Mouse (Mus musculus): ENCODE measurements around the gene Ttll13.

The Ttll13 gene

DNA sequence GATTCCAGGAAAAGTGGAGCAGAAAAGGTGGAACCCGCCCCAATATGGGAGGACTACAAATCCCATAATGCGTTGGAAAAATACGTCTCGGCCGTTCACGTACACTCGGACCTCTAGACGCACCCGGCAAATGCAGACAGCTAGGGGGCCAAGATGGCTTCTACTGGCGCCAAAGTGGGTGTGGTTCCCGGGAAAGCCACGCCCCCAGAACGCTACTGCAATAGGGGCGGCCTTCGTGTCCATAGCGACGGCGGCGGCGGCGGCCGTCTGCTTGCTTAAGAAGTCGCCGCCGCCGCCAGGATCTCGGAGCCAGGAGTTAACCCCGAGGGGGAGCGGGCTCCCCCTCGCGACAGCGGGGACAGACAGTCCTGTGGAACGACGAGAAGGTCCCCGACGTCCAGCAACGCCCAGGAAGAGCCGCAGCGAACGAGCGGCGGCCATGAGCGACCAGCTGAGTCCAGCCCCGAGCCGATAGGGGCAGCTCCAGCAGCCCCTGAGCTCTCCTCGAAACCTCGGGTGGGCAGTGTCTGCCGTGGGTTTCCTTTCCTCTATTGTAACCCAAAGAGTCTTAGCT, at the start of gene Ttll13:
Gene Ttll13, plus strand, starts transcription at position 229 of the 574 bp plus-strand sequence.
- peak; percentile 98 for DNase-seq

GRCm38 (mm10) chr7:80197371-80197770, 48.8 kb upstream of the Ttll13 start:
- DNase-seq = no peak

- DNase-seq = peak; percentile 83
These were observed 48.0 kb upstream of the Ttll13 start for GRCm38 (mm10) chr7:80197941-80198778.

GRCm38 (mm10) chr7:80198863-80199262, 47.3 kb upstream of the Ttll13 start:
- DNase-seq = no peak

DNA sequence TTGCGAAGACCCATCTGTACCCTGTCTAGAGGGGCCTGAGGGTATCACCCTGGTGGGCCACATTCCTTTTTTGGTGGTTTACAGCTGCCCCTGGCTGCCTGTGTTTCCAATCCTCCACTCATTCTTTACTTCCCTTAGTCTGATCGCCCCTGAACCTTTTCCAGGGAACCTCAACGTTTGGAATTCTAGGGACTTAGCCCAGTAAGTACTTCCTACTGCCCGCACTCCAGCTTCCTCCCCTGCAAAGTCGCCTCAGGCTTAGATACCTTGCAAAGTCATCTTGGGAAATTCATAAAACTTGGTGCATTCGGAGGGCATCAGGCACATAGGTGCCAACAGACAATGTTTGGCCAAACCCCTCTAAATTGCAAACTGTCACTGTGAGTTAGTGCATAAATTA, 46.9 kb upstream of the Ttll13 start:
- no peak for DNase-seq

- no peak for DNase-seq
These were observed 46.2 kb upstream of the Ttll13 start for GRCm38 (mm10) chr7:80199851-80200587.

- no peak for DNase-seq
These were observed 45.6 kb upstream of the Ttll13 start for GRCm38 (mm10) chr7:80200588-80200945.

- no peak for DNase-seq
These were observed 45.1 kb upstream of the Ttll13 start for GRCm38 (mm10) chr7:80200963-80201539.

GRCm38 (mm10) chr7:80201888-80202540, 44.2 kb upstream of the Ttll13 start:
- no peak for DNase-seq

- no peak for DNase-seq
These were observed 43.2 kb upstream of the Ttll13 start for GRCm38 (mm10) chr7:80202961-80203360.

- no peak for DNase-seq
These were observed 42.5 kb upstream of the Ttll13 start for GRCm38 (mm10) chr7:80203638-80204096.

- DNase-seq = no peak
These were observed 41.8 kb upstream of the Ttll13 start for GRCm38 (mm10) chr7:80204362-80204761.

DNA sequence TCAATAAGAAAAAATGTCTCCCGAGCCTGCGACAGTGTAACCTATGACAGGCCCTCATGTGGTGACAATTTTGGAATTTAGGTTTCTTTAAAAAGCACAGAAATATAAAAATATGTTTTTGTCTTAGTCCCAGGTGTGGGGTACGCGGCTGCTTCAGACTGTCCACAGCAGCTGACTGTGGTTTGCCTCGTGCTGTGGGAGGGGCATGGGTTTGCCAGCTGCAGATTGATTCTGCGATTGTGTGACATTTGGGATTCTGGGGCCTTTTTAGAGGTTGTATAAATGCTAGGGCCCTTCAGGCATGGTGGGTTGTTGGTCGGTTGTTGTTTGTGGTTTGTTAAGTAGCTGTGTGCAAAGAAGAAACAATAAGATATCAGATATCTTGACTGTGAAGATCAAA, 41.2 kb upstream of the Ttll13 start:
- DNase-seq = no peak

- DNase-seq = no peak
These were observed 40.2 kb upstream of the Ttll13 start for GRCm38 (mm10) chr7:80205705-80206589.

DNA sequence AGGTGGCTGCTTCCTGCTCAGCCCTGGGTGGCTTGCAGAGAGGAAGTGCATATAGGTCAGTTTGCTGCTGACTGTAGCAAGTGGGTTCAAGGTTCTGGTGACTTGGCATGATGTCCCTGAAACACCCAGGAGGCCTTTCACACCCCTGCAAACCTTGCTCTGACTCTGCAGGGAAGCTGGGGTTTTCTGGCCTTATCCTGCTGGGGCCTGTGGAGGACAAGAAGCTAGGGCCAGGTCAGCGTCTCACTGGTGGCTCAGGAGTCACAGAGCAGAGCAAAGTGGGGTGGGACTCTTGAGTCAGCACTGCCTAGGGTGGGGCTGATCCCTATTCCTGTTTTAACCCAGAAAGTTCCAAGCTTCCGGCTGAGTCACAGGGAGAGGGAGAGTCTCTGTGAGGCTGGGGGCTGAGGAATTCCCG, 38.9 kb upstream of the Ttll13 start:
- no peak for DNase-seq

GRCm38 (mm10) chr7:80208026-80208642, 38.0 kb upstream of the Ttll13 start:
- DNase-seq = no peak

GRCm38 (mm10) chr7:80208738-80209430, 37.3 kb upstream of the Ttll13 start:
- DNase-seq = no peak

DNA sequence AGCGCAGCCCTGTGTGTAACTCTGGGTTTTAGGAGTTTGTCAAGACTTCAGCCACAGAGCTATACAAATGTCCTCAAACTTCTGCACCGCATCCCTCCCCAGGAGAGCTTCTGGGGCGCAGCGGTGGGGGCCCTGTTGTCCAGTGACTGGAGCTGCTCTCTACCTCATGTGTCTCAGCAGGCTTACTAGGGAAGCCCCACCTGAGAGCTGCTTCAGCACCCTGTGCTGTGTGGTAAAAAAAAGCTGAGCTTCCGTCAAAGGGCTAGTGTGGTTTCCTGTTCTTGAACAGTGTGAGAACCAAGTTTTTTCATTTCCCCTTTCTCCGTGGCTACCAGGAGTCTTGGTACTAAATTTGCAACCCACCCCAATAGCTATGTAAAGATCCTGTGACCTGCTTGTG, 36.5 kb upstream of the Ttll13 start:
- DNase-seq = no peak

DNA sequence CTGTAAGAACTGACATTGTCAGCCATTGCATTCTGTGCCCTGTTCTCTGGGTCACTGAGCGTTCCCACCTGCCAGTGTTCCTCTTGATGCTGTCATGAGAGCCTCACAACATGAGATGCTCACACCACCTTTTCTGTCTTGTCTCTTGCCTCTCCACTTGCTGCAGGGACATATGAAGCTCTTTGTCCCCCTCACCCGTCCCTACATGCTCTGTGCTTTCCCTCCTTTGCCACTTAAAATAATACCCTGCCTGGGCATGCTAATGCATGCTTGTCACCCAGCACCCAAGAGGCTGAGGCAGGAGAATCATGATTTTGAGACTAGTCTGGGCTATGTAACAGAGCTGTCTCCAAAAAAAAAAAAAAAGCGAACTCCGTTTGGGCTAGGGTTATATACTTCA, 35.2 kb upstream of the Ttll13 start:
- DNase-seq = no peak

DNA sequence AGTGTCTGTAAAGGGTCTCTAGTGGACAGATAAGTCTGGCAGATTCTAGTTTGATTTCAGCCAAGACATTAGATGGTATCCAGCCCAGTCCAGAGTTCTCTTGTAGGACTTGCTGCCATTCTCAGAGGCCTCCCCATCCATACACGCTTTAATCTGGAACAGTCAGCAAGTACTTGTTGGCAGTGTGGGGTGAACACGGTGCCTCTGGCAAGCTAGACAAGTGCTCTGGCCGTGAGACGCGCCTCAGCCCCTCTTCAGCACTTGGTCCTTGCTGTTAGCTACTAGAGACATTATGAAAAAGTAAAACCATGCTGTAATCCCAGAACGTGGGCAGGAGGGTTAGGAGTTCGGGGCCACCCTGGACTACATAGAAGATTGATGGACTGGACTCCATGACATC, 32.6 kb upstream of the Ttll13 start:
- no peak for DNase-seq

DNA sequence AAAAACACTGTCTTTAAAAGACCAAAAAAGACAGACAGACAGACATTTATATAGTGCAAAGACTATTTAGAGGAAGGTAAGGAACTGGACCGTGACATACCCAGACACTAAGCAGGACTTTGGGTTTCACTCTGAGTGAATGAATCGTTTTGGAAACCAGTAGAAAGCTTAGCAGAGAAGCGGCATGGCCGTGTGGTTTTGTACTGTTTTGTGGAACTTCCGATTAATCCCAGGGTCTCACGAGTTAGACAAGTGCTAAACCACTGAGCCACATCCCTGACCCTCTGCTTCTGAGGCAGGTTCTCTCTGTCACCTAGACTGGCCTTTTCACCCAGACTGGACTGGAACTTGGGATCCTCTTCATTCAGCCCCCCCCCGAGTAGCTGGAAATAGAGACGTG, 31.7 kb upstream of the Ttll13 start:
- no peak for DNase-seq

Data from right cerebral cortex, adult 18-20 months (tissue).